Mouse (Mus musculus): Measurements from ENCODE around the gene Haus2.
"Not testable (repeated sequence)": the region's sequence is repeated elsewhere in the genome, so short reads cannot be mapped to it uniquely, and the experiment has no call there.

Gene Haus2

GRCm38 (mm10) chr2:120608830-120609723 lies at the start of gene Haus2, which contains the start of gene Lrrc57:
Gene Haus2, plus strand, starts transcription at chr2:120609383.
Gene Lrrc57, minus strand, starts transcription at chr2:120609520.
- in situ Hi-C loops (cut with MboI; ENCODE audit: low pct_unique_long_range_greater_than_20kb in 1 of 2, low sequenced_read_pairs in 2 of 2, unreplicated experiment in 1 of 2) = loop anchor here in 1 of 2 experiments (10.0 kb wide), 1 partner anchor 124 kb away; no protein-coding TSS in a partner anchor

GRCm38 (mm10) chr2:120561524-120561923 lies 47.7 kb upstream of the Haus2 start:
- in situ Hi-C loops (cut with MboI; ENCODE audit: low pct_unique_long_range_greater_than_20kb in 1 of 2, low sequenced_read_pairs in 2 of 2, unreplicated experiment in 1 of 2) = no loop called here

DNA sequence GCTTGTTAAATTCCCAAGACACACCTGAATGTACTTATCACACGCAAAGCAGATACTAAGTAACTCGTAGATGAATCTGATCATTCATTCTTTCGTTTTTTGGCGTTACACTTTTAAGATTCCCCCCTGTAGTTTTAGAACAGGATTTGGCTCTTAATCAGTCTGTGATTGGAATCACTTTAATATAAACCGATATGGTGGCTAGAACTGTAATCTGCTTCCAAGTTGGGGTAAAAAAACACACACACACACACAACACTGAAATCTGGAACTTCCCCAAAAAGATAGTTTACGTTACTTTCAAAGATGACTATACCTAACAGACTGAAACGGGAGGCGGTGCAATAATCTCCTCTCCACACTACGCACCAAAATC lies 46.3 kb upstream of the Haus2 start:
- in situ Hi-C loops (cut with MboI; ENCODE audit: low pct_unique_long_range_greater_than_20kb in 1 of 2, low sequenced_read_pairs in 2 of 2, unreplicated experiment in 1 of 2) = no loop called here

DNA sequence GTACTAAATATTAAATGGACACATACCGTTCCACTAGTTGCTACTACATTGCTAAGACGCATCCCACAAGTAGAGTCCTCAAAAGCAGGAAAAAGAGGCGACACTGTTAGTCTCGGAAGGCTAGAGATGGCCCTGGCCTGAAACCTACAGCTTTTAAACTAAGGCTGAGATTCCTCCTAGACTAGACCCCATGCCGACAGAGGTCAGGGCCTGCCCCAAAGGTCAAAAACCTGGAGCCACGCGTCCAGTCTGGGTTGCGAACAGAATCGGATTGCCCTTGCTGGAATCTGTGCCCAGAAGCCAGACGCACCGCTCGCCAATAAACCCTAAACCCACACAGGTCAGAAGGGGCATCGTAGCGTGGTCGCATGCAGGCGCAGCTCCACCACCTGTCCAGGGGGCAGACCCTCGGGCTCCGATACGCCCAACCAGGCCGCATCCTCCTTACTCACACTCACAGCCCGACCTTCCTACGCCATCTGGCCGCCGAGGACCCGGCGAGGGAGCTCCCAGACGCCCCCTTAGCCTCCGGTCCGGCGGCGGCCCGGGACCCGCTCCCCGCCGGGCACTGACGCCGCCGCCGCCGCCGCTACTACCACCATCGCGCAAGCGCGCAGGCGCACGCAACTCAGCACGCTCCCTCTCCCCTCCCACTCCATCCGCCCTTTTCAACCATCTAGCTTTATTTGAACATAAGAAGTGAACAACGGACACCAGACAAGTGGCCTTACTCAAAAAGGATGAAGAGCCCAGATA lies 45.8 kb upstream of the Haus2 start, which contains the start of gene Zfp106:
Gene Zfp106 (minus strand): TSS at position 609 of the 756 bp plus-strand sequence.
- in situ Hi-C loops (cut with MboI; ENCODE audit: low pct_unique_long_range_greater_than_20kb in 1 of 2, low sequenced_read_pairs in 2 of 2, unreplicated experiment in 1 of 2) = no loop called here

- in situ Hi-C loops (cut with MboI; ENCODE audit: low pct_unique_long_range_greater_than_20kb in 1 of 2, low sequenced_read_pairs in 2 of 2, unreplicated experiment in 1 of 2) = not testable (repeated sequence)
Observed at GRCm38 (mm10) chr2:120564548-120565188, 44.5 kb upstream of the Haus2 start.

- in situ Hi-C loops (cut with MboI; ENCODE audit: low pct_unique_long_range_greater_than_20kb in 1 of 2, low sequenced_read_pairs in 2 of 2, unreplicated experiment in 1 of 2) = no loop called here
Observed at GRCm38 (mm10) chr2:120565363-120565762, 43.8 kb upstream of the Haus2 start.

GRCm38 (mm10) chr2:120566886-120567797 lies 42.0 kb upstream of the Haus2 start, which contains the start of gene Snap23:
Gene Snap23, plus strand, starts transcription at chr2:120567671.
- in situ Hi-C loops (cut with MboI; ENCODE audit: low pct_unique_long_range_greater_than_20kb in 1 of 2, low sequenced_read_pairs in 2 of 2, unreplicated experiment in 1 of 2) = no loop called here

DNA sequence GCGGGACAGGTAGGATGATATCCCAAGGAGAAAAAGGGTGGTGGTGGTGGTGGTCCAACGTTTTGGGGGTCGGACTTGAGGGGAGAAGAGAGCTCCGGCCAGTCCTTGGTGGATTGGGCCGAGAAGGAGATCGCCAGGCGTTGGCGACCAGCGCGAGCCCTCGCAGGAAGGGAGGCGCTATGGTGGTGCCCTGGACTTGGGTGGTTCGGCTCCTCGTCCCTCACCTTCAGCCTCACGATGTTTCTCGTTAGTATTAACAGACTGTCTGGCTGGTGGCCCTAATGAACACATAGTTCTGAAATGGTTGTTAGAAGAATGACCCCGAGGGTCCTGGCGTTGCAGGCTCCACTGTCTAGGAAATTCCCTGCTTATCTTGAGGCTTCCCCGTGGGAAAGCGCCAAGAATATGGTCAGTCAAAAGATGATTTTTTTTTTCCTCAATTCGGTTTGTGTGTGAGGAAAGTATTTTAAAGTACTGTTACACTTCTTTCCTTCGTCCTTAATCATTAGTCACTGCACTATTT lies 41.3 kb upstream of the Haus2 start:
- in situ Hi-C loops (cut with MboI; ENCODE audit: low pct_unique_long_range_greater_than_20kb in 1 of 2, low sequenced_read_pairs in 2 of 2, unreplicated experiment in 1 of 2) = no loop called here

DNA sequence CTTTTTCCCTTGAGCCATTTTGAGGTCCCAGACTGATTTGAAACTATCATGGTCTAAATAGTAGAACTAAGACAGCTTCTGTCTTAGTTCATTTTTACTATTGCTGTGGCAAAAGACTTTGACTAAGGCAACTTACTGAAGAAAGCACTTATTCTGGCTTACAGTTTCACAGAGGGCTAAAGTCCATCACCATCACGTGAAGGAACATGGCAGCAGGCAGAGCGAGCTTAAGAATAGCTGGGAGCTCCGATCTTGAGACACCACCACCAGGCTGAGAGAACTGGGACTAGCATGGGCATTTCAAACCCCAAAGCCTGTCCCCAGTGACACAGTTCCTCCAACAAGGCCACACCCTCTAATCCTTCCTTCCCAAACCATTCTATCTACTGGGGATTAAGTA lies 38.1 kb upstream of the Haus2 start:
- in situ Hi-C loops (cut with MboI; ENCODE audit: low pct_unique_long_range_greater_than_20kb in 1 of 2, low sequenced_read_pairs in 2 of 2, unreplicated experiment in 1 of 2) = no loop called here

GRCm38 (mm10) chr2:120572161-120572560 lies 37.0 kb upstream of the Haus2 start:
- in situ Hi-C loops (cut with MboI; ENCODE audit: low pct_unique_long_range_greater_than_20kb in 1 of 2, low sequenced_read_pairs in 2 of 2, unreplicated experiment in 1 of 2) = not testable (repeated sequence)

- in situ Hi-C loops (cut with MboI; ENCODE audit: low pct_unique_long_range_greater_than_20kb in 1 of 2, low sequenced_read_pairs in 2 of 2, unreplicated experiment in 1 of 2) = no loop called here
Observed at GRCm38 (mm10) chr2:120575121-120575520, 34.1 kb upstream of the Haus2 start.

GRCm38 (mm10) chr2:120575978-120576377 lies 33.2 kb upstream of the Haus2 start:
- in situ Hi-C loops (cut with MboI; ENCODE audit: low pct_unique_long_range_greater_than_20kb in 1 of 2, low sequenced_read_pairs in 2 of 2, unreplicated experiment in 1 of 2) = no loop called here

DNA sequence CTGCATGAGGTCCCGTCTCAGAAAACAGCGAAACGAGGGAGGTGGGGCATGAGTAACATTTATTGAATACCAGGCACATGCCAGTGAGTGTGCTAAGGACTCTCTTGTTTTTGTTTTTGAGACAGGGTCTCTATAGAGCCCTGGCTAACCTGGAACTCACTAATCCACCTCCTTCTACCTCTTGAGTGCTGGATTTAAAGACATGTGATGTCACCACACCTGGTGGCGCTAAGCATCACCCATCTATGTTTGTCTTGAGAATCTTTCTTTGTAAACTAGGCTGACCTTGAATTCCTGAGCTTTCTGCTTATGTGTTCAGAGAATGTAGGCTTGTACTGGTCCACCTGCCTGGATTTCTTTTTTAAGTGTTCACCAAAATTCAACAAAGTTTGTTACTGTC lies 31.4 kb upstream of the Haus2 start:
- in situ Hi-C loops (cut with MboI; ENCODE audit: low pct_unique_long_range_greater_than_20kb in 1 of 2, low sequenced_read_pairs in 2 of 2, unreplicated experiment in 1 of 2) = no loop called here

DNA sequence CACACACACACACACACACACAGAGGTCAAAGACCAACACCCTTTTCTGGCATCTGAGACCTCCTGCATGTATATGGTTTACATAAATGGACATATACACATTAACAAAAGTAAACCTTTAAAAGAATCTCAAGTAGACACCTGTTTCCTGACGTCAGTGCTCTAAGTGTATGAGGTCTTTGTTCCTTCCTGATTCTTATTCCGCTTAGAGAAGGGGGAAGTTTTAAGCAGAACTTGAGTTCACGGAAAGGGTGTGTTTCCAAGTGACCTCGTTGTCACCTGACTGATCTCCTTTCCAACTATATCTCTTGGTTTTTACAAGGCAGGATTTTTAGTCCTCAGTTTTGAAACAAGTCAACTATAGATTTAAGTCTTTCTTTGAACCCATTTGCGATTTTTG lies 30.9 kb upstream of the Haus2 start:
- in situ Hi-C loops (cut with MboI; ENCODE audit: low pct_unique_long_range_greater_than_20kb in 1 of 2, low sequenced_read_pairs in 2 of 2, unreplicated experiment in 1 of 2) = no loop called here

GRCm38 (mm10) chr2:120589759-120590158 lies 19.4 kb upstream of the Haus2 start:
- in situ Hi-C loops (cut with MboI; ENCODE audit: low pct_unique_long_range_greater_than_20kb in 1 of 2, low sequenced_read_pairs in 2 of 2, unreplicated experiment in 1 of 2) = no loop called here

DNA sequence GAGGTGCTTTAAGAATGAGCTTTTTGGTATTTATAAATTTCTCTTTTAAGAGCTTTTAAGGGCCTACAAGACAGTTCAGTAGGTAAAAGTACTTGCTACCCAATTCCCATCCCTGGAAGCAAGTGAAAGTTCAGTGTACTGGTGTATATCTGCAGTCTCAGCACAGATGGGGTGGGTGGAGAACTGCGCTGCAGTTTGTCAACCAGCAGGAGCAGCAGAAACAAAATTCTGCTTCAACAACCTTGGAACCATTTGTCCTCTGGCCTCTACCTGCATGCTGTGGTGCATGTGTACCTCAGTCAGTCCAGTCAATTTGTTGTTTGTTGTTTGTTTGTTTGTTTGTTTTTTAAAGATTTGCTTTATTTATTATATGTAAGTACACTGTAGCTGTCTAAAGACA lies 17.0 kb upstream of the Haus2 start:
- in situ Hi-C loops (cut with MboI; ENCODE audit: low pct_unique_long_range_greater_than_20kb in 1 of 2, low sequenced_read_pairs in 2 of 2, unreplicated experiment in 1 of 2) = no loop called here

GRCm38 (mm10) chr2:120597734-120598133 lies 11.4 kb upstream of the Haus2 start:
- in situ Hi-C loops (cut with MboI; ENCODE audit: low pct_unique_long_range_greater_than_20kb in 1 of 2, low sequenced_read_pairs in 2 of 2, unreplicated experiment in 1 of 2) = no loop called here

- in situ Hi-C loops (cut with MboI; ENCODE audit: low pct_unique_long_range_greater_than_20kb in 1 of 2, low sequenced_read_pairs in 2 of 2, unreplicated experiment in 1 of 2) = no loop called here
Observed at GRCm38 (mm10) chr2:120599506-120599905, 9.7 kb upstream of the Haus2 start.

Data from mouse embryonic stem cell (cell line).